Mouse (Mus musculus): ENCODE measurements at regions not wholly inside any gene's neighbourhood (a gene's known extent, or its start where the extent isn't known, plus 50 kb on each side); places are given as distances from the start of the nearest gene placed in this dataset.

DNA sequence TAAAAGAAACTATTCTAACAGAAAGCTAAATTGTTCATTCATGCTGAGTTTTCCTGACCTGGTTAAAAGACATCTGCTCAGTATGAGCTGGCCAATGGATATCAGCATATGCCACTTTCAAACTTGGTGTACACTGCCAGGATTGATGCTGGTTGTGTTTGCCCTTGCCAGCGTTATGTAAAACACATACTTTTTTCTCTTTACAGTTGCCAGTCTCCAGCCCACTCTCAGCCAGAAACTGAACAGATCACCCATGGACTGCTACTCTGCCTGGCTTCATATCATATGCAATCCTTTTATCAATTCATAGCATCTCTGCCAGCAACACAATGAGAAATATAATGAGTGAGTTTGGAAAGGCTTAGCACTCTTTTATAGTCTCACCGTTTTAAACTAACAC lies 940.7 kb upstream of the Epha6 start:
- no peaks in the 10 kb centered on the region for H3K27me3 ChIP-seq (replicated peaks; ENCODE audit: control insufficient read depth, insufficient read depth, low read length)
- no peak overlapping the region for H3K9ac ChIP-seq (ENCODE audit: low read length)
- H3K4me2 ChIP-seq (ENCODE audit: low read length), result no peak overlapping the region
- H3K4me3 ChIP-seq (ENCODE audit: low read depth, low read length), result no peak overlapping the region
- WGBS, result 67% methylated on average over 2 of the region's 2 CpGs
- H3K9me3 ChIP-seq (replicated peaks; ENCODE audit: control insufficient read depth, low read length), result no peaks in the 10 kb centered on the region
- peak; percentile 51 for DNase-seq (ENCODE audit: low spot score)
- H3K36me3 ChIP-seq (ENCODE audit: control insufficient read depth, insufficient read depth, low read length), result no peaks in the 10 kb centered on the region
- peak; percentile 61; the same call in 1 of the 2 replicates for ATAC-seq
- no peak overlapping the region for H3K27ac ChIP-seq (ENCODE audit: low read depth, low read length)
- no peaks in the 10 kb centered on the region for H3K4me1 ChIP-seq (ENCODE audit: control insufficient read depth, insufficient read depth, low read length)

DNA sequence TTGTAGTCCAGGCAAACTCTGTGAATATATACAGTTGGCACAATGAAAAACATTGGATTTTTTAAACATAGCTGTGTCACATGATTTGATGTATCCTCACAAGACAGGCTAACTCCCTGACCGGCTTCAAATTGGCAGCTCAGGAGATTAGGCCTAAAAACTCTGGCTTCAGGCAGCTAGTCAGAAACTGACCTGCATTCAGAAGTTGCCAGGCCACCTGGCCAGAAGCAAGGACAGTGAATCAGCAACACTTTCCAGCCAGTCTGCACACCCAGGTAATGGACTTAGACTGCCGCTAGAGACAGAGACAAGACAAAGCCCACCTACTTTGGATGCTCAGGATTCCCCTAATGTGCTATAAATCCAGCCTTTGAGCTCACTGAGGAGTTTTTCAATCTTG lies 929.4 kb upstream of the Epha6 start:
- H3K27ac ChIP-seq (ENCODE audit: low read depth, low read length), result no peak overlapping the region
- H3K4me2 ChIP-seq (ENCODE audit: low read length), result no peak overlapping the region
- no peak for ATAC-seq
- H3K9ac ChIP-seq (ENCODE audit: low read length), result no peak overlapping the region
- WGBS, result 89% methylated on average over 2 of the region's 2 CpGs
- no peaks in the 10 kb centered on the region for H3K4me1 ChIP-seq (ENCODE audit: control insufficient read depth, insufficient read depth, low read length)
- no peak overlapping the region for H3K4me3 ChIP-seq (ENCODE audit: low read depth, low read length)
- H3K9me3 ChIP-seq (replicated peaks; ENCODE audit: control insufficient read depth, low read length), result no peaks in the 10 kb centered on the region
- no peak for DNase-seq (ENCODE audit: low spot score)
- H3K27me3 ChIP-seq (replicated peaks; ENCODE audit: control insufficient read depth, insufficient read depth, low read length), result no peaks in the 10 kb centered on the region
- H3K36me3 ChIP-seq (ENCODE audit: control insufficient read depth, insufficient read depth, low read length), result no peaks in the 10 kb centered on the region
